Mouse (Mus musculus): Measurements from ENCODE around the gene Creb3.
"Not testable (repeated sequence)": the region's sequence is repeated elsewhere in the genome, so short reads cannot be mapped to it uniquely, and the experiment has no call there.

Creb3 gene

DNA sequence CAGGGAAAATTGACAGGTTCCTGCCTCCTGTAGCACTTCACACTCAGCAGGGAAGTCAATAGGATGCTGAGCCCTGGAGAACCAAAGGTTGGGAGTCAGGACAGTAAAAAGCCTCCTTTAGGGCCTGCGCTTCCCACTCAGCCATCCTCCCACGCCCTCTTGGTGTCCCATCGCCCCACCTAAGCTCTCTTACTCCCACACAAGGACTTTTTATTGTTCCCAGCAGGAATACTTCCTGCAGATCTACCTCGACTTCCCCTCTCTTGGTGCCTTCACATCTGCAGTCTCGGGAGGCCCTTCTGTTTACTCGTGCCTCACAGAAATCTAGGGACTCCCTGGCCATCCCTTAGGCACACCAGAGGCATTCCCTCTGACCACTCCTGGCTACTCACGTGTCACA is 21.3 kb downstream of the Creb3 start:
- DNase-seq (ENCODE audit: low read depth, low spot score), result no peak

DNA sequence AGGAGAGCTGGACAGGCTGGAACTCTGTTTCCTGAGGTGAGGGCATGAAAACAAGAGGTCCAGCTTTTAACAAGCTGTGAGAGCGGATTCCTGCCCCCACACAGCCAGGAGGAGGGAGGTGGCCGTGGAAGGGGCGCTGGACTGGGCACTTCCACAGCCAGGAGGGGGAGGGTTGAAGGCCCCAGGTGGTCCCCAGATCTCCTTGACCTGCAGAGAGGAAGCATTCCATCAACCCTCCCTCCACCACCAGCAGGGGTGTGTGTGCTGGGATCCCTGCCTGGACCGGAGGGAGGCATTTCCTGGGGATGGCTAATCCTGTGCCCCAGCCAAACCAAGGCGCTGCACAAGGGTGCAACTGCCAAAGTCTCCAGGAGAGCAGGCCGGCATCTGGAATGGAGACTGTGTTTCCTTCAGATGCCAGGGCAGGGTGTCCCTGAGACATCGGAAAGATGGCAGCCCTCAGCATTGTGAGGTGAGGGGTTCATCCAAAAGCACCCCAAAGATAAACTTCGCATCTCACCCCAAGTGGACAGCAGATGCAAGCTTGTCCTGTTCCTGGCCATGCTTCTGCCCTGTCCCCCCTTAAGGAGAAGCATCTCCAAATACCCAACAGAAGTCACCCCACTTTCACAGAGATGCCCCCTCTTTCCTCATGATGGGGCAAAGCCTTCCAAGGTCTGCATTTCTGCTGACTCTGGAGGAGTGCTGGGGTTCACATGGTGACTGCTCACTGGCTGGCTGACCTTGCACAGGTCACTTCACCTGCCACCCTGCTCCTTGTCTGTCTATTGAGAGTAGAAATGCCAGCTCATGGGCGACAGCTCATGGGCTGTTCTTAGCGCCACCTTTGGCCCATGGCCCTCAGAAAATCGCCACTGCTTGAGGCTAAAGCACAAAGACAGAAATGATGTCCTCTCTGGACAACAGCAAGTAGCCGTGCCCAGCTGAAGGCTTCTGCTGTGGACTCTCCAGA is 22.6 kb downstream of the Creb3 start, which contains the start of gene Msmp:
Gene Msmp, minus strand, starts transcription at position 51 of the 973 bp plus-strand sequence.
- no peak for DNase-seq (ENCODE audit: low read depth, low spot score)

DNA sequence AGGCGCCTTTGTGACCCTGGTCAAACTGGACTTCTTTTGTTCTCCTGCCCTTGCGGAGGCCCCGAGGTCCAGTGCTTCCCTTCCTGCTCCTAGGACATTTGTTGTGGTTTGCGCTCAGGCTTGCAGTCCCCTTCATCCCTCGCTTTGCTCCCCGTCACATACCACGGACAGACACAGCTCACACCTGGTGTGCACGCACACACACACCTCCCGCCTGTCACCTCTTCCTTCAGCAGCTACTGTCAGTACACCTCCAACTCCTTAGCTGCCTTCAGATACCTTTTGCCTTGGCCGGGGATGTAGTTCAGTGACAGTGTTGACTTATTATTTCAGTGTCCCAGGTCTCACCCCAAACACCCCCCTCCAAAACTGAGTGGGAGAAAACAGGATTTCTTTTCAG is 23.6 kb downstream of the Creb3 start:
- no peak for DNase-seq (ENCODE audit: low read depth, low spot score)

DNA sequence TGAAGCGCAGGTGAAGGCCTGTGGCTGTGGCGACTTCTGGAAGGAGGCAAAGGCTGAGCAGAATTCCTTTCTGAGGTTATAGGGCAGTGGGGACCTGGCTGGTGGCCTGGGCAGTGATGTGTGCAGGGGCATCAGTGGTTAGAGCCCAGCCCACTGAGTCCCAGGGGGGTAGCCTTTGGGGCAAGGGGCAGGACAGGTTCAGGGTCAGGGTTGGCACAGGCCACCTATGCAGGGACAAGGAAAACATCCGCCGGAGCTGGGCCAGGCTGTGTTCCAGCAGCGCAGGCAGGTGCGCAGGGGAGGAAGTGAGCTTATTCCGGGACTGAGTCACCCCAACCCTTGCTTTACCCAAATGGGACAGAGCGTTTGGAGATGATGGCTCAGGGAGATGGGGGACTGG is 24.3 kb downstream of the Creb3 start:
- DNase-seq (ENCODE audit: low read depth, low spot score), result no peak

DNA sequence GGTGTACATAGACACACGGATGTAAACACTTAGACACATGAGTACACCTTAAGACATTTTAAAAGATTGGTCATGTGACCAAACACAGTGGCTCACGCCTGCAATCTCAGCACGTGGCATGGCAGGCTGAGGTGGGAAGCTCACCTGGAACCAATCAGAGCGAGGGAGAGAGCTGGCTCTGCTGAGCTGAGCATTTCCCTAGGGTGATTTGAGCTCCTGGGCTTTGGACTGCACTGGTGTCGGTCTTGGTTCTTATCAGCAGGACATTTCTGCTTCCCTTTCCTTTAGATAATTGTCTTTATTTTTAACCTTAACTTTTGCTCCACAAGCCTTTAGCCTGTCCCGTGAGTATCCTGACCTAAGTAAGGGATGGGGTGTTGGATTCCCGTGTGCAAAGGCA is 25.5 kb downstream of the Creb3 start:
- DNase-seq (ENCODE audit: low read depth, low spot score), result no peak

DNA sequence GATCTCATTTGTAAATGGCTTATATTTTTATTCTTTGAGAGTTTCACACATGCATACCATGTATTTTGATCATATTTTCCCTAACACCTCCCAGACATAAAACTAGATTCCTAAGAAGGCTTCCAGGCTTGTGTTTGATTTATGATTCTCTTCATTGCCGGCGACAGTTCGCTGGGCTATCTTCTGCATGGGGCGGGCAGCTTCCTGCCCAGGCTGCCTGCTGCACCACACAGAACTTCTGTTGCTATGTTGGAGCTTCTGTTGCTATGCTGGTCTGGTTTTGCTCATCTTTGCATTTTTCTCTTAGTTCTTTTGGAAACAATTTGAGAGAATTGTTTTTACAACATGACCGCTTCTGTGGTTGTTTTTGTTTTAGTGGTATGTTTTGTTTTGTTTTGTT is 29.4 kb downstream of the Creb3 start:
- no peak for DNase-seq (ENCODE audit: low read depth, low spot score)

DNA sequence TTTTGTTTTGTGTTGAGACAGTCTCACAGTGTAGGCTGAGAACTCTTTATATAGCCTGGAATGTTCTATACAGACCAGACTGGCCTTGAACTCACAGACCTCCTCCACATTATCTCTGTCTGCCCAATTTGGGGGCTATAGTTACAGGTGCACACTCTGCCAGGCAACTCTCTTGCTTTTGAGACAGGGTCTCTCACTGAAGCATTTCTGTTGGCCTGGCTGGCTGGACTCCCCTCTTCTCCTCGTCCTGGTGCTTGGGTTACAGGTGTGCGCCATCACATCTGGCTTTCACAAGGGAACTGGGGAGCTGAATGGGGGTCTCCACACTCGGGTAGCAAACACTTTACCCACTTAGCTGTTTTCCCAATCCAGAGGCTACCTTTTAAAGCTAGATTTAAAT is 29.8 kb downstream of the Creb3 start:
- DNase-seq (ENCODE audit: low read depth, low spot score), result no peak

DNA sequence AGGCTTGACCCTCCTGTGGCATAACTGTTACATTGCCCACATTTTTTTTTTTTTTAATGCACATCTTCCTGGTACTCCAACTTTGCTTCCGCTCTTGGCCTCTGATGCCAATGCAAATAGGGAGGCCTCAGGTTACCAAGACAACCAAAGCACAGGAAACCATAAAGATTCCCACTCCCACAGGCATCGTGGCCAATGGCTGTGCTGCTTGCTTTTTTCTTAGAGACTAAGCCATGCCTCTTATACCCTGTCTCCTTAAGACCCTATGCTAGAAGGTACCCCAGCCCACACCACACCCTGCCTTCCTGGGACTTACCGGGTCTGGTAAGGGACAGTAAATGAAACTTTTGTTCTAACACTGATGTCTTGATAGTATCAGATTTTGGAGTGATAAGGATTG is 31.3 kb downstream of the Creb3 start:
- no peak for DNase-seq (ENCODE audit: low read depth, low spot score)

DNA sequence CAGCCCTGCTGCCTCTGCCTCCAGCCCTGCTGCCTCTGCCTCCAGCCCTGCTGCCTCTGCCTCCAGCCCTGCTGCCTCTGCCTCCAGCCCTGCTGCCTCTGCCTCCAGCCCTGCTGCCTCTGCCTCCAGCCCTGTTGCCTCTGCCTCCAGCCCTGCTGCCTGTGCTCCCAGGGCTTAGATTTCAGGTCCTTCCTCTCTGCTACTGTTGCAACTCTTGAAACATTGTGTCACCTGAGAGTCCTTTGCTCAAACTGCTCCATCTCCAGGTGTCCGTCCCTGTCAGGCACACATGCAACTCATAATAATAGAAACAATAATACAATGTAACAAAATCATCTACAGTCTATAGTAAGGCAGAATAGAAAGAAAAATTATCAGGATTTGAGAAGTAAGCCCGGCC is 34.5 kb downstream of the Creb3 start:
- not testable (repeated sequence) for DNase-seq (ENCODE audit: low read depth, low spot score)

DNA sequence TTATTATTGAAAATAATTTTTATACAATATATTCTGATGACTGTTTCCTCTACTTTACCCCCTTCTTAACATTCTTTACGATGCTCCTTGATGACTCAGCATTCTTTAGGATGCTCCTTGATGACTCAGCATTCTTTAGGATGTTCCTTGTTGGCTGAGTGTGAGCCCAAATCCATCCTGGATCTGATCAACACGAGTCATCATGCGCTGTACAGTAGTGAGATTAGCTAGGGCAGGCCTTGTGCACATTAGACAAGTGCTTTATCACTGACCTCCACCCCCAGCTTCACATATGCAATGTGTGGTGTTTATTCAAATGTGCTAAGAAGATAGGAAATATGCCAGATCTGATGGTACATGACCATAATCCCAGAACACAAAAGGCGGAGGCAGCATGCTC is 36.1 kb downstream of the Creb3 start:
- no peak for DNase-seq (ENCODE audit: low read depth, low spot score)

DNA sequence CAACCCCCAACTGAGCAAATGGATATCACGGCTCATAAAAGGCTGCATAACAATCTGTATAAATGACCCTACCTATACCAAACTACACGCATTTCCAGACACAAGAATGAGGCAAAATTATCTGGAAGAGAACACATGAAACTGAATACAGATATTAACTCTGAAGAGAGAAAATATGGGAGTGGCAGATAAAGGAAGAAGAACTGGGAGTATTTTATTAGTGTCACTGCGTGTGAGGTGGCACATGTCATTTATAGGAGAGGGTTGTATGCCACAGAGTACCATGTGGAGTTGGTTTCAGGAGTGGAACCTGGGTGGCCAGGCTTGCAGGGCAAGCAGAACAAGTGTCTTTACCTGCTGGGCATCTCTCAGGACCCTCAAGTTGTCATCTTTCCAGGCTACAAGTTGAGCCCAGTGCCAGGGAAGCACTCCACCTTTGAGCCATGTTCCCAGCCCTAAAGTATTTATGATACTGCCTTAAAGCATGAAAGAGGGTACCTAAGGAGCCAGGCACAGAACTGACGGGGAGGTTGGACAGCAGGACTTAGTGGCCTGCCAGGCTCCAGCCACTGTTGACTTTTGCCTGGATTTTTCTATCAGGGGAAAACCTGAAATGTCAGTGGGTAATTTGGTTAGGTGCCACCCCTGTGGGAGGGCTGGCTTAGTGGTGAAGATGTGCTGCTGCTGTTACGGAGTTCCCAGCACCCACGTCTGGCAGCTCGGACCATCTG is 36.7 kb downstream of the Creb3 start:
- no peak for DNase-seq (ENCODE audit: low read depth, low spot score)

DNA sequence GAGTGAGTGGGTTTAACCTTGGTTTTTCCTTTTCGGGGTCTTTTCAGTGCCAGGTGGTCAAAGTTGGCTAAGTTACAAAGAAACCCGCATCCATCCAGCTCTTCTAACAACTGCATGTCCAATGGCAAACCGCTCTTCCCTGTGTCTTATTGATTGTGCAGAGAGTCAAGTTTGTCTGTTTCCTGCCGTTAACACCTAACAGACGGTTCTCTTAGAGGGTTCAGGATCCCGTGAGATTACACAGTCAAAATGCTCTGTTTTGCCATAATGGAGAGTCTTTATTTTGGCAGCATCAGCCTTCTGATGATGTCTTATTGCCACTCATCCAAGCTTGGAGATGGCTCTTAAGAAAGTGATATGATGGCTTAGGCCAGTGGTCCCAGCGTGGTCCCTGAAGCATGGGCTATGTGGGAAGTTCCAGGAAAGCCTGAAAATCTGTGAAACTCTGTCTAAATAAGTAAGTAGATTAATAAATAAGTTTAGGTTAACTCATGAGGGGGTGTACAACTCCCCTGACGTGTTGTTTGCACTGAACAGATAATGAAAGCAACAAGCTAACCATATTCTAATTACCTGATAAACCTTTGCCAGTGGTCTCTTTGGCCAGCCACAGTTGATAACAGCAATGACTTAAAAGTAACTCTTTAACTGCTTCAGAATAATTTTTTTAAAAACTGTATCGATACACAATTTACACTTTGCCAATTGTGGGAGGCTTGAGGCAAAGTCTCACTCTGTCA is 38.2 kb downstream of the Creb3 start:
- no peak for DNase-seq (ENCODE audit: low read depth, low spot score)

DNA sequence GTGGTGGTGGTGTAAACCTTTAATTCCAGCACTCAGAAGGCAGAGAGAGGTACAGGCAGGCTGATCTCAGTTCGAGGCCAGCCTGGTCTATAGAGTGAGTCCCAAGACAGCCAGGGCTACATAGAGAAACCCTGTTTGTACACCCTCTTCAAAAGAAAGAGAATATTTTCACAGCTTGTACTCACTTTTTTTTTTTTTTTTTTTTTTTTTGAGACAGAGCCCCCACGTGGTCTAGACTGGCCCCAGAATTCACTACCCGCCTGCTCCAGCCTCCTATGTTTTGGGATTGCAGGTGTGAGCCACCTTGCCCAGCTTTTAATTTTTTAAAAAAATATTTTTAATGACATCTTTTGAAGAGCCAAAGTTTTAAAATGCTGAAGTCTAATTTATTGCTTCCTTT is 42.0 kb downstream of the Creb3 start:
- no peak for DNase-seq (ENCODE audit: low read depth, low spot score)

DNA sequence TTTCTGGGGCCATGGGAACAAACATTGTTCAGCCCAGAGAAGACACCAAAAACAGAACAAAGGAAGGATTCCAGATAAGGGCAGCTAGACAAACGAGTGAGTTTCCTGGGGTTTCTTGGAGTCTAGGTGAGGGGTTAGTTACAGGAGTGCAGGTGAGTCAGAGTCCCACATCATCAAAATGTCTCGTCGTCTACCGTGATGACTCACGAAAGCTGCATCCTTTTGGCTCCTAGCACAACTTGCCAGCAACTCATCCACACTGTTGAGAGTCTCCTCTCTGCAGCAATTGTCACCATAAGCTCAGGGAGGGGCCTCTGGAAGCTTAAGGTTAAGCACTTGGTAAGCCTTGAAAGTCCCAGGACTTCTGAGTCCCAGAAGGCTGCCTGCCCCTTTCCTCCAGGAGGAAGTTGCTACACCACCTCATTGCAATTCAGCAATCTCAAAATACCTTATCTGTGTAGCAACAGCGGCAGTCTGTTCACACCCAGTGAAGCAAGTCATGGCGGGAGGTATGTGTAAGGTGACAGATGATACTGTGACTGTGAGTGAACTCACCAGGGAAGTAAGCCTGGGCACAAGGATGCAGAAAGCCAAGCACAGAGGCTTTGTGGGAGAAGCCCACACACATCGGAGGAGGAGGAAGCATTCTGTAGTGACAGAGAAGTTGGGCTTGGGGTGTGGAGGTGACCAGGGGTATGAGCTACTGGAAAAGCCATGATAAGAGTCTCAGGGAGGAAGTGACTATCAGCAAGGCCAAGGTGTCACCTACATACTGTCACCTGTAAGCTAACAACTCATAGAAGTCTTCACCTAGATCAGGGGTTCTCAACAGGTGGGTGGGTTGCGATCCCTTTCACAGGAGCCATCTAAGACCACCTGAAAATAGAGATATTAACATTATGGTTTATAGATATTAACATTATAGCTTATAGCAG is 42.9 kb downstream of the Creb3 start:
- no peak for DNase-seq (ENCODE audit: low read depth, low spot score)

DNA sequence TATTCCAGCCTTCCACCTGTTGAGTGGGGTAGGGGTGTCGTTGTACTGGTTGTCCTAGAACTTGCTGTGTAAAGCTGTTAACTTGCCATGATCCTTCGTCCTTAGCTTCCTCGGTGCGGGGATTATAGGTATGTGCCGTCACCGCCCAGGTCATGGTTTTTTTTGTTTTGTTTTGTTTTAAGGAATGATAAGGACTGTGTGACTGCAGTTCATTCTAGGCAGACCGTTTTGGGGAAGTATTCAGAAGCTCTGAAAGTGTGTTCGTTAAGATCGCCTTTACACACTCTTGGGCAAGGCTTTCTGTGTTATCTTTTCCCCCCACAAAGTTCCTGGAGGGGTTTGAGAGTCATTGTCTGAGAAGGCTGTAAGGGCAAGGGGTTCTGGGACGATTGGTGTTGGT is 50.4 kb downstream of the Creb3 start:
- DNase-seq (ENCODE audit: low read depth, low spot score), result no peak

DNA sequence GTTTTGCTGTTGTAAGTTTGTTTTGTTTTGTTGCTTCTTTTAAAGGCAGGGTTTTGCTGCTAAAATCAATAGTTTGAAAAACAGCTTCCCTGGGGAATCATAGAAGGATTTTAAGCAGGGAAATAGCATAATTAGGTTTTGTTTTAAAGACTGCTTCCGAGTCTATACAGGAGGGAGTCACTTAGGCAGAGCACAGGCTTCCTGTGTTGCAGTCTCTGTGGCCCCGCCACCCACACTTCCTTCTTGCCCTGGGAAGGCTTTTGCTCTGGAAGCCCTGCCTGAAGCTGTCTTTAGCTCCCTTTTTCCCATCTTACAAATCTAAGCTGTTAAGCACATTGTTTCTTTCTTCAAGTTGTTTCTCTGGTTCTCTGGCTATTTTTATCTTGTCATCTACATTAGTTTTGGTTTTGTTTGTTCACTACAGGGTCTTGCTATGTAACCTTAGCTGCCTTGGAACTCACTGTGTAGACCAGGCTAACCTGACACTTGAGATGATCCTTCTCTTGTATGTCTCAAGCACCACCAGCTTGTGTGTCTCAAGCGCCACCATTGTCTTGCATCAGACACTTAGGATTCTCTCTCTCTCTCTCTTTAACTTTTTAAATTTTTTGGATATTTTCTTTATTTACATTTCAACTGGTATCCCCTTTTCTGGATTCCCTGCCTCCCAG is 51.1 kb downstream of the Creb3 start:
- no peak for DNase-seq (ENCODE audit: low read depth, low spot score)

Measured in ES-CJ7 (cell line).